Mouse (Mus musculus) megakaryocyte-erythroid progenitor cell, adult 5 weeks (primary cell): ENCODE results near the gene Anapc16. TPM values are rescaled to one million over a fixed set of nuclear protein-coding genes. Genes with fewer than 3 reads are reported as not detected.

Experiments
- polyA plus RNA-seq: library from polyadenylated mRNA; stranded (reverse); fragments of >175 nt; gene quantifications from 2 replicates; pipeline ENCODE4 v1.2.3, GENCODE M21; 2012

Gene Anapc16
- polyA plus RNA-seq: 72.1 and 72.4 TPM in 2 replicates

GRCm38 (mm10) chr10:60002673-60003212 is at the start of gene Anapc16, which contains the start of gene Ascc1:
TSS of gene Anapc16 (minus strand) at chr10:60003135.
TSS of gene Ascc1 (plus strand) at chr10:60002805.

GRCm38 (mm10) chr10:59951211-59952151 is 51.5 kb downstream of the Anapc16 start, which contains the start of gene Ddit4:
TSS of gene Ddit4 (minus strand) at chr10:59951834.

Other genes with a start within 250 kb of the Anapc16 start
- gene Dnajb12, start 123.6 kb downstream of the Anapc16 start, polyA plus RNA-seq: 67.5 and 82.4 TPM in 2 replicates
- gene Ddit4, start 51.3 kb downstream of the Anapc16 start, polyA plus RNA-seq: 25.8 and 37.2 TPM in 2 replicates
- 47.5 and 60.0 TPM in 2 replicates for gene Ascc1, start 330 bp downstream of the Anapc16 start, polyA plus RNA-seq
- 0.74 and 0.79 TPM in 2 replicates for gene Spock2, start 103.1 kb upstream of the Anapc16 start, polyA plus RNA-seq
- gene Chst3, start 216.1 kb upstream of the Anapc16 start, polyA plus RNA-seq: 0.78 and 2.7 TPM in 2 replicates